Mouse (Mus musculus): Measurements from ENCODE around the gene Hrnr. TPM values are rescaled to one million over a fixed set of nuclear protein-coding genes. Genes with fewer than 3 reads are reported as not detected.

Hrnr gene
- not detected in 2 replicates for total RNA-seq (2014; fragmentation: Nextera tagmentation)
- not detected in 2 replicates for total RNA-seq (2017)

GRCm38 (mm10) chr3:93319449-93319848 lies at the start of gene Hrnr:
TSS of gene Hrnr (plus strand) at chr3:93319749.
- no peak for ATAC-seq (replicated peaks; ENCODE audit: poor library complexity, severe bottlenecking)

DNA sequence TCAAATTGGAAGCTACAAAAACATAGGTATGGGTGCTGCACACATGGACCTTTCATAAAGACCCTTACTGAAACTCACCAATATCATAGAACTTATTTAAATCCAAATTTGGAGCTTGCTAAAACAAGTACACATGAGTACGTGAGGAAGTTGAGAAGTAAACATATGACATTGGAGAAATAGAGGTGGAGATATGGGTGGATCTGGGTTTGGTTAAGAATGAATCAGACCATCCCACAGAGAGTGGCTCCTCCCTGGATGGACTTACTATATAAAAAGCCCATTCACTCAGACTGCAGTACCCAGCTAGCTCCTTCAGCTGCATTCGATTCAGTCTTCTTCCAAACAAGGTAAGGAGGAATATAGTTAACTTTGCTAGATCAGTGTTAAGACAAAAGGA lies 46.3 kb upstream of the Hrnr start, which contains the start of gene Flg:
Gene Flg, plus strand, starts transcription at position 301 of the 400 bp plus-strand sequence.
- no peak for ATAC-seq (replicated peaks; ENCODE audit: poor library complexity, severe bottlenecking)

DNA sequence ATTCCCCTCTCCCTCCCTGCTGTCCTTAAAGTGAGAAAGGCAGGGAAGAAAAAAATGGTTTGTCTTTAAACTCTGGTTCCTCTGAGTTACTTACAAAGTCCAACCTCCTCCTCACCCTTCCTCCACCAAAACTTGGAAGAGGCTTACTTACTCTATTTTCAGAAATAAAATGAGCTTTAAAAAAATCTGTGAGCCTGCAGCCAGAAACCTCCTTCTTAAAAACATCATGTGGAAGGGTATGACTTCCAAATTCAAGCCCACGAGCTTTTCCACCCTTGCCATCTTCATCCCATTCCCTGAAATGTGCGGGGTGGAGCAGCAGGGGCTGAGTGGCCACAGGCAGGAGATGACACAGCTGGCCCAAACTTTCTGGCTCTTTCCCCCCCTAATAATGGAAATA lies 22.0 kb upstream of the Hrnr start:
- ATAC-seq (replicated peaks; ENCODE audit: poor library complexity, severe bottlenecking): no peak

DNA sequence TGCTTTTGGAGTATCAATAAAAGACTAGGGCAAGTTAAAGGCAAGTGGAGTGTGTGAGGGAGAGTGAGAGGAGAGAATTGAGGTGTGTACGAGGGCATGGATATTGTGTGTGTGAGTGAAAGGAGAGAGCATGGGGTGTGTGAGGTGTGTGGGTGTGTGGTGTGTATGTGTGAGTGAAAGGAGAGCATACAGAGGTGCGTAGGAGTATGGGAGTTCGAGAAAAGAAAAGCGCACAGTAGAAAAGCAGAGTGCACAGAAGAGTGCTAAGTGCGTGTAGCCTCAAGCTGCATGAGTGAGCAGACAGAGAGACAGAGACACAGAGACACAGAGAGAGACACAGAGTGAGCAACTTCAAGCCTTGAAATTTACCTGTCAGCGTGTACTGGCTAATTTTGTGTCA lies 19.7 kb upstream of the Hrnr start:
- no peak for ATAC-seq (replicated peaks; ENCODE audit: poor library complexity, severe bottlenecking)

DNA sequence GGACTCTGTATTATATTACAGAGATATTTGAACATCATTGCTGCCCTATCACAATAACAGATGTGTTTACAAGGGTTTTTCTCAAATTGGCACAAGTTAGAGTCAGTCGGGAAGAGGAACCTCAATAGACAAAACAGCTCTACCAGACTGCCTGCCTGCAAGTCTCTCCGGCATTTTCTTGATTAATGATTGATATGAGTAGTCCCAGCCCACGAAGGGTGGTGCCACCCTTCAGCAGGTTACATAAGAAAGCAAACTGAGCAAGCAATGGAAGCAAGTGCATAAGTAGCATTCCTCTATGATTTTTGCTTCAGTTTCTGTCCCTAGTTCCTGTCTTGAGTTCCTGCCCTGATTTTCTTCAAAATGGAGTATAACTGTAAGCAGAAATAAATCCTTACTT lies 17.7 kb upstream of the Hrnr start:
- ATAC-seq (replicated peaks; ENCODE audit: poor library complexity, severe bottlenecking): no peak

DNA sequence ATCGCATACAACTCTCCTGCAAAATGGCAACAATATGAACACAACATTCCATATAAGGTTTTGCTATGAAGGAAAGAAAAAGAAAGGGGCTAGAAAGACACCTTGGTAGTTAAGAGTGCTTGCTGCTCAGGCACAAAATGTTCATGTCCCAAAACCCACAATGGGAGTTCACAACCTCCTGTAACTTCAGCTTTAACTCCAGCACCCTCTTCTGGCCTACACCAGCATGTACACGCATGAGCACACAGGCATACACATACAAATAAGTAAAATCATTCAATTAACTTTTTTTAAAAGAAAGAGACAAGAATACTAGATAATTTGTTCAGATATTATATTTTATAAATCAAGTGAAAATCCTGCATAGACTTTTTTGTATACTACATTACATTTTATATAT lies 13.4 kb upstream of the Hrnr start:
- no peak for ATAC-seq (replicated peaks; ENCODE audit: poor library complexity, severe bottlenecking)

- no peak for ATAC-seq (replicated peaks; ENCODE audit: poor library complexity, severe bottlenecking)
These were observed 8.2 kb upstream of the Hrnr start for GRCm38 (mm10) chr3:93311371-93311770.

GRCm38 (mm10) chr3:93314388-93314787 lies 5.2 kb upstream of the Hrnr start:
- no peak for ATAC-seq (replicated peaks; ENCODE audit: poor library complexity, severe bottlenecking)

DNA sequence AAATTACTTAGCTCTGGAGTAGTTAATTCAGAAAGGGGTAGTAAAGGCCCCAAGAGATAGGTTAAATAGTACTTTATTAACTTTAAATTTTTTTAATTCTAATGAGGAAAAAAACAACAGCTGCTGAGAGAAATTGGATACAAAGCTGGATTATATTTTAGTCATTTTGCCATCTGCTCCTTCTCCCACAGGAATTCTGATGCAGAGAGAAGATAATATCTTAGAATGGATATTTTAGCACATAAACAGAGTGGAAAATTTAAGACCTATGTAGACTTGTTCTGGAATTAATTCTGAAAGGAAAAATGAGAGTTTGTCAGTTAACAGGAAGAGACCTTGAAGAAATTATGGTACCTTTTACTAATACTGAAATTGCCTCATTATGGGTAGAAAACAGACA lies 18.2 kb downstream of the Hrnr start:
- no peak for ATAC-seq (replicated peaks; ENCODE audit: poor library complexity, severe bottlenecking)

DNA sequence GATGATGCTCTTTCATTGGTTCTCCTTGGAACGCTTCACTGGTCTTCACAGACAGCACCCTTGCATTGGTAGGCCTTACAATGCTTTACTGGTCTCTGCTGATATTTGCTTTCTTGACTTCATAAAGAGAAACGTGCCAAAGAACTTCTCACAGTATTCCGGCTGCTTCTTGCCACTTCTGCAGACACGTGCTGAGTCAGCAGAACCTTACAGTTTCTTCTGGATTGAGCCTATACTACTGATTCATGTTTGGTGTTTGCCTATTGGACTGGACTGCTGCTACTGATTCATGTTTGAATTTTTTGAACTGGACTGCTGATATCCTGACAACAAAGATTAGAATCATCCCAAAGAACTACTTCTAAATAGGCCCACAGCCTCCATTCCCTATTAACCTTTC lies 20.5 kb downstream of the Hrnr start:
- no peak for ATAC-seq (replicated peaks; ENCODE audit: poor library complexity, severe bottlenecking)

GRCm38 (mm10) chr3:93346896-93347295 lies 27.3 kb downstream of the Hrnr start:
- no peak for ATAC-seq (replicated peaks; ENCODE audit: poor library complexity, severe bottlenecking)

GRCm38 (mm10) chr3:93360045-93360444 lies 40.5 kb downstream of the Hrnr start:
- peak; percentile 88 for ATAC-seq (replicated peaks; ENCODE audit: poor library complexity, severe bottlenecking)

GRCm38 (mm10) chr3:93361933-93362574 lies 42.5 kb downstream of the Hrnr start:
- ATAC-seq (replicated peaks; ENCODE audit: poor library complexity, severe bottlenecking): peak; percentile 88

GRCm38 (mm10) chr3:93366966-93367575 lies 47.5 kb downstream of the Hrnr start:
- no peak for ATAC-seq (replicated peaks; ENCODE audit: poor library complexity, severe bottlenecking)

GRCm38 (mm10) chr3:93368171-93368570 lies 48.6 kb downstream of the Hrnr start:
- no peak for ATAC-seq (replicated peaks; ENCODE audit: poor library complexity, severe bottlenecking)

DNA sequence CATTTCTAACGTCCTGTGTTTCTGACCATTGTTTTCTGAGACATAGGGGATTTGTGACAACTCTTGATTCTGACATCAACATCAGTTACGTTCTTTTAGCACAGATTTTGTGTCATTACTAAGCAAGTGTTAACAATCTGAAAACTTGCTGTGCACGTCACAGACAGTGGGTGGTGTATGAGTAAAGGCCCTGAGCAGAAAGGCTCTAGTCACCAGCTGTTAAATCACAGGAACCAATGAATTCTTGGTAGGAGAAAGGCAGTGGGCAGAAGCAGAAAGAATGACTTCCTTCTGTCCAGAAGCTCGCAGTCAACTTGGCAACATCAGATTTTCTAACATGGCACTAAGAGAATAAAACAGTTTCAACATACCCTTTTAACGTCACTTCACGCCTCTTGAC lies 53.9 kb downstream of the Hrnr start:
- no peak for ATAC-seq (replicated peaks; ENCODE audit: poor library complexity, severe bottlenecking)

GRCm38 (mm10) chr3:93375196-93375595 lies 55.6 kb downstream of the Hrnr start:
- ATAC-seq (replicated peaks; ENCODE audit: poor library complexity, severe bottlenecking): peak; percentile 51

DNA sequence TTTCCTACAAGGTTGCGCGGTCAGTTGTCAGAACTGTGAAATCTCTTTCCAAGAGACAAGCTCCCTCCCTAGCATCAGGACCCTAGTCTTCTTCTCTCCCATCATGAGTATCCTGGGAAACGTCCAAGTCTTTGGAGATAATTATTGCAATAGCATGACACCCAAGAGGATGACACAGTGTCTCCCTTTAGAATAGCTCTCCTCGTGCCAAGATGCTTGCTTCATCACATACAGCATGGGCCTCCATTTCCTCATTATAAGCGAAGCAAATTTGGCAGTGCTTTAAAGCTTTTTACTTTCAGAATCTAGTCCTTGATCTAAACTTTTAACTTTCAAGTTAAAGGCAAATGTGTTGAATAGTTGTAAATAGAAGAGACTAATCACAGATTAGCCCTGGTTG lies 56.1 kb downstream of the Hrnr start:
- peak; percentile 74 for ATAC-seq (replicated peaks; ENCODE audit: poor library complexity, severe bottlenecking)

GRCm38 (mm10) chr3:93378146-93378545 lies 58.6 kb downstream of the Hrnr start:
- ATAC-seq (replicated peaks; ENCODE audit: poor library complexity, severe bottlenecking): no peak

Data from granulocyte monocyte progenitor cell, adult 5-6 weeks (primary cell).